Mouse (Mus musculus) forebrain, embryonic 15.5 days (tissue): ENCODE data around the gene Olfr99. TPM values are rescaled to one million over a fixed set of nuclear protein-coding genes. Genes with fewer than 3 reads are reported as not detected.

Source experiments
- ATAC-seq: fragments of 200-750 bp; cut with Nextera tagmentation; replicated peaks from 2 replicates; pipeline ENCODE4 v1.8.0; 2017; ENCODE audit warnings: mild to moderate bottlenecking, moderate TSS enrichment, moderate library complexity
- H3K27ac ChIP-seq: fragments of 300-500 bp; sonication (generic); replicated peaks from 2 replicates; pipeline ENCODE4 v1.5.1; 2015; ENCODE audit warnings: mild to moderate bottlenecking, inconsistent platforms
- H3K27me3 ChIP-seq: fragments of 300-500 bp; sonication (generic); 2 replicates; pipeline ENCODE4 v1.6.1; 2015; ENCODE audit warnings: inconsistent platforms
- H3K36me3 ChIP-seq: fragments of 300-500 bp; sonication (generic); 2 replicates; pipeline ENCODE4 v1.6.1; 2015; ENCODE audit warnings: mild to moderate bottlenecking, inconsistent platforms
- H3K4me1 ChIP-seq: fragments of 300-500 bp; sonication (generic); 2 replicates; pipeline ENCODE4 v1.6.1; 2015; ENCODE audit warnings: inconsistent platforms
- H3K4me2 ChIP-seq: fragments of 300-500 bp; sonication (generic); replicated peaks from 2 replicates; pipeline ENCODE4 v1.6.1; 2015; ENCODE audit warnings: mild to moderate bottlenecking, inconsistent platforms
- H3K4me3 ChIP-seq: fragments of 300-500 bp; sonication (generic); 2 replicates; pipeline ENCODE4 v1.5.1; 2015; ENCODE audit warnings: mild to moderate bottlenecking, inconsistent platforms
- H3K9ac ChIP-seq: fragments of 300-500 bp; sonication (generic); replicated peaks from 2 replicates; pipeline ENCODE4 v1.6.1; 2015; ENCODE audit warnings: mild to moderate bottlenecking, inconsistent platforms
- H3K9me3 ChIP-seq: fragments of 300-500 bp; sonication (generic); 2 replicates; pipeline ENCODE4 v1.6.1; 2016; ENCODE audit warnings: inconsistent platforms
- WGBS: fragments of 180-500 bp; shearing (Covaris S2); methylation state at CpG from one replicate; pipeline ENCODE4 v1.1.7; 2015; ENCODE audit warnings: mixed read lengths; 5-methylcytosine and 5-hydroxymethylcytosine counted together
- polyA plus RNA-seq: library from polyadenylated mRNA; unstranded; fragments of >200 nt; fragmentation: Nextera tagmentation; extraction: Ambion mirVana; gene quantifications from 2 replicates; pipeline ENCODE4 v1.2.1, GENCODE M21; 2015

Olfr99 gene
- not detected in 2 replicates for polyA plus RNA-seq

DNA sequence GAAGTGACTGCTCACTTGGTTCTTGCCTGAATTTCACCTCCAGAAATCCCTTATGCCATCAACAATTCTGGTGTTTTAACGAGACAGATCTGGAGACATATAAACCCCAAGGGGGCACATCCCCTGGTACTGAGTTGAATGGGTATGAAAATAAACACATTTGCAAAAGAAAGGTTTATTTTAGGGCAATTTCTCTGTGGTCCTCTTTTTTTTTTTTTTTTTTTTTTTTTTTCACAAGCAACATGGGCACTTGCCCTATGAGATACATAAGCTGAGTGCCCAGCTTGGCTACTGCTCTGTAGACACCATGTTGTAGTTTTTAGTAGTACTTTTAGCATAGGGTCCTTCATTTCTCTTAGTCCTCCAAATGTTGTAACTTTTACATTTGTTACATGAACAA lies at the start of gene Olfr99:
Gene Olfr99, minus strand, starts transcription at position 101 of the 400 bp plus-strand sequence.
- ATAC-seq, result no peak
- no peak within 1 kb of the TSS for H3K27ac ChIP-seq
- H3K36me3 ChIP-seq, result no peaks in the 10 kb centered on the region
- 84% methylated on average over 1 of the region's 1 CpGs for WGBS
- H3K9me3 ChIP-seq, result no peaks in the 10 kb centered on the region
- H3K4me2 ChIP-seq, result no peak within 1 kb of the TSS
- no peak within 1 kb of the TSS for H3K4me3 ChIP-seq
- no peak within 1 kb of the TSS for H3K9ac ChIP-seq
- no peaks in the 10 kb centered on the region for H3K27me3 ChIP-seq
- H3K4me1 ChIP-seq, result no peaks in the 10 kb centered on the region

DNA sequence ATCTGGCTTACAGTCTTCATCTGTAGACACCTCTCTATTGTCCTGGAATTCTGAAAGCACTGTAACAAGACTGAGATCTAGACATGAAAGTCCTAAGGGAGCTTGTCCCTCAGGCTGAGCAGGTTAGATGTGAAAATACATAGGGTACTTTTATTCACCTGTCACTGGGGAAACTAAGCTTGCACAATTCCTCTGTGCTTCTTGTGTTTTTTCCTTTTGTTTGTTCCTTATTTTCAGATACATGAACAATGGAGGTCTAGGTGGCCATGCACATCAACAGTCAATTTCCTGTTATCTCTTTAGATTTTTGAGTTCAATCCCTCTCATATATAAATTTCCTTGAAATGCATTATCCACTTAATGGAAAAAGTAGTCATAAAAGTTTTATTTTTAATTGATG lies 33.7 kb upstream of the Olfr99 start, which contains the start of gene Olfr102:
Gene Olfr102, minus strand, starts transcription at position 101 of the 400 bp plus-strand sequence.
- no peaks in the 10 kb centered on the region for H3K9me3 ChIP-seq
- no peak within 1 kb of the TSS for H3K27ac ChIP-seq
- no peak within 1 kb of the TSS for H3K4me2 ChIP-seq
- H3K27me3 ChIP-seq, result no peaks in the 10 kb centered on the region
- H3K36me3 ChIP-seq, result no peaks in the 10 kb centered on the region
- H3K9ac ChIP-seq, result no peak within 1 kb of the TSS
- ATAC-seq, result no peak
- no peaks in the 10 kb centered on the region for H3K4me1 ChIP-seq
- no peak within 1 kb of the TSS for H3K4me3 ChIP-seq

DNA sequence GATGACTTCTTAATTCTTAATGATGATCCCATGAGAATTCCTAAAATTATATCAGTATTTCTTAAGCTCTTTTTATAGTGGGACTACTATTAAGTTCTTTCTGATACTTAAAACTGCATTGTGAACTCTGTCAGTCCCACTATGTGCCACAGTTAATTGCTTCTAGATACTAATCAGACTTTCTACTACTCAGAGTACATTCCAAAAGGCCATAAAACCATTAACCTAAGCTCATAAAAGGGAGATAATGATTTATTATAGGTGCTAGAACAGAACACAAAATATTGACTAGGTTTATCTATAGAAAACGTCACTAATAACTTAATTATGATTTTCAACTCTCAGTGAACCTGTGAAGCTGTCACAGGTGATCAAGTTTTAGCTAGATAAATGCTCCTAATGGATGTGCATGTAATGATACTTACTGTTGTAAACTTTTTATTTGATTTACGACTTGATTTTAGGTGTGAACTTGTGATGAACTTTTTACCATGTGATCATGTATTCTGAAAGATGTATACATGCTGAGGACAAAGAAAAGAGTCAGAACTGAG lies 27.0 kb upstream of the Olfr99 start:
- H3K27me3 ChIP-seq, result no peaks in the 10 kb centered on the region
- no peaks in the 10 kb centered on the region for H3K9me3 ChIP-seq
- H3K4me2 ChIP-seq, result no peak overlapping the region
- no peaks in the 10 kb centered on the region for H3K4me1 ChIP-seq
- H3K36me3 ChIP-seq, result no peaks in the 10 kb centered on the region
- no peak overlapping the region for H3K27ac ChIP-seq
- no peak overlapping the region for H3K9ac ChIP-seq
- 61% methylated on average over 2 of the region's 2 CpGs for WGBS
- no peak for ATAC-seq
- no peak overlapping the region for H3K4me3 ChIP-seq

DNA sequence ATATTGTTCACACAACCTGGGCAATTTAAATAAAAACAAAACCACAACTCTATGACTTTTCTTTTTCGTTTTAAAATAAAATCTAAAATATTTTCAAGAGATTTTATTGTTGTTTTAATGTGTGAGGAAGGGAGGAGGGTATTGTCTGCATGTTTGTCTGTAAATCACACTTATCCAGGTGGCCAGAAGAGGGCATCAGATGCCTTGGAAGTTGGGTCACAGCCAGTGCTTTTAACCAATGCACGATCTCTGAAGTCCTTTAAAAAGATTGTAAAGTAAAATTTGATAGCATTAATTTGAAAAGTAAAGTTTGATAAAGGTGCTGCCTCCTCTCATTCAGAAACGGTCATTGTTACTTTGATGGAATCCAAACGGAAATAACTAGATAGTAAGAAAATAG lies 25.2 kb upstream of the Olfr99 start:
- no peak overlapping the region for H3K9ac ChIP-seq
- no peak for ATAC-seq
- no peak overlapping the region for H3K4me2 ChIP-seq
- H3K36me3 ChIP-seq, result no peaks in the 10 kb centered on the region
- 39% methylated on average over 4 of the region's 4 CpGs for WGBS
- no peaks in the 10 kb centered on the region for H3K4me1 ChIP-seq
- no peaks in the 10 kb centered on the region for H3K27me3 ChIP-seq
- no peak overlapping the region for H3K4me3 ChIP-seq
- H3K9me3 ChIP-seq, result no peaks in the 10 kb centered on the region
- H3K27ac ChIP-seq, result no peak overlapping the region

DNA sequence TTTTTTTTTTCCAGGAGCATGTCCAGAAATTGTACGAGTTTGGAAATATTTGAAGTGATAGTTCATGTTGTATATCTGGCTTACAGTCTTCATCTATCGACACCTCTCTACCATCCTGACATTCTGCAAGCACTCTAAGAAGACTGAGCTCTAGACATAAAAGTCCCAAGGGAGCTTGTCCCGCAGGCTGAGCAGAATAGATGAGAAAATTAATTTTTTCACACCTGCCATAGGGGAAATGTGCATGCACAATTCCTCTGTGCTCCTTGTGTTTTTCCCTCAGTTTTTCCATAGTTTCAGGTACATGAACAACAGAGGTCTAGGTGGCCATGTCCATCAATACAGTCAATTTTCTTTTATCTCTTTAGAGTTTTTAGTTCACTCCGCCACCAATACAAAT lies 21.0 kb upstream of the Olfr99 start, which contains the start of gene Olfr101:
Gene Olfr101, minus strand, starts transcription at position 101 of the 400 bp plus-strand sequence.
- H3K9ac ChIP-seq, result no peak within 1 kb of the TSS
- no peaks in the 10 kb centered on the region for H3K4me1 ChIP-seq
- ATAC-seq, result no peak
- no peaks in the 10 kb centered on the region for H3K27me3 ChIP-seq
- H3K27ac ChIP-seq, result no peak within 1 kb of the TSS
- WGBS, result 90% methylated on average over 4 of the region's 4 CpGs
- no peak within 1 kb of the TSS for H3K4me3 ChIP-seq
- no peaks in the 10 kb centered on the region for H3K36me3 ChIP-seq
- H3K4me2 ChIP-seq, result no peak within 1 kb of the TSS
- no peaks in the 10 kb centered on the region for H3K9me3 ChIP-seq

DNA sequence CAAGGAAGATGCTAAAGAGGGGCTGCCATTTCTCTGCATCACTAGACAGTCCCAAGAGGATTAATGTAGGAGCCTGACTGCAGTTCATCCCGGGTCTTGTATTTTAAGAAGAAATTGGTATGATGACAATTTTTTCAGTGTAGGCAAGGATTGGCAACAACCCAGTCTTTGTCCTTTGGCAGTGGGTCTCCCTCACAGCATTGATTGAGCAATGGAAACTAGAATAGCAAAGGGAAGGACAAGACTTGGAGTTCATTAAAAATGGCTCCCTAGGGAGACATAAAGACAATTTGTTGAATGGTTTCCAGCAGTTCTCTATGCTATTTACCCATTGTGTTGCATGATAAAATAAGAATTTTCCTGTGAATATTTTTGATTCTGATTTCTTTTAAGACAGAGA lies 2.9 kb downstream of the Olfr99 start:
- H3K4me1 ChIP-seq, result no peaks in the 10 kb centered on the region
- ATAC-seq, result no peak
- H3K9me3 ChIP-seq, result no peaks in the 10 kb centered on the region
- H3K4me3 ChIP-seq, result no peak overlapping the region
- no peak overlapping the region for H3K27ac ChIP-seq
- H3K36me3 ChIP-seq, result no peaks in the 10 kb centered on the region
- H3K4me2 ChIP-seq, result no peak overlapping the region
- H3K9ac ChIP-seq, result no peak overlapping the region
- no peaks in the 10 kb centered on the region for H3K27me3 ChIP-seq
- WGBS, result 71% methylated on average over 1 of the region's 1 CpGs

DNA sequence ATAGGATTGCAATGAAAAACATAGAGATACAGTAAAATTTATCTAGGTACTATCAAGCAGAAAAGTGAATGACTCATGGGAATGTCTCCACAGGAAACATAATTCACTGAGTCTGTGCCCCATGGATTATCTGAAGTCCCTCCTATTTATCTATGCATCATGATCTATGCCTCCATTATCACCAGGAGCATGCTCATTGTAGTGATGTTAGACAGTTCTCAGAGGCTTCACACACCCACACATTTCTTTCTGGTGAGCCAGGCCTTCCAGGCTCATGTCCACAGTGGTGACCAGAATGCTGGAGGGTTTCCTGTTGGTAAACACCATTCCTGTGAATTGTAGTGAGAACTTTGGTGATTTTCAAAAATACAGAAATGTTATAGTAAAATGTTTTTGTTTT lies 6.7 kb downstream of the Olfr99 start:
- Histone ChIP-seq H3K27ac (no peak overlapping the region), H3K4me1 (no peaks in the 10 kb centered on the region), H3K36me3 (no peaks in the 10 kb centered on the region), H3K4me3 (no peak overlapping the region), H3K9me3 (no peaks in the 10 kb centered on the region), H3K9ac (no peak overlapping the region), H3K27me3 (no peaks in the 10 kb centered on the region), H3K4me2 (no peak overlapping the region)
- ATAC-seq, result no peak

DNA sequence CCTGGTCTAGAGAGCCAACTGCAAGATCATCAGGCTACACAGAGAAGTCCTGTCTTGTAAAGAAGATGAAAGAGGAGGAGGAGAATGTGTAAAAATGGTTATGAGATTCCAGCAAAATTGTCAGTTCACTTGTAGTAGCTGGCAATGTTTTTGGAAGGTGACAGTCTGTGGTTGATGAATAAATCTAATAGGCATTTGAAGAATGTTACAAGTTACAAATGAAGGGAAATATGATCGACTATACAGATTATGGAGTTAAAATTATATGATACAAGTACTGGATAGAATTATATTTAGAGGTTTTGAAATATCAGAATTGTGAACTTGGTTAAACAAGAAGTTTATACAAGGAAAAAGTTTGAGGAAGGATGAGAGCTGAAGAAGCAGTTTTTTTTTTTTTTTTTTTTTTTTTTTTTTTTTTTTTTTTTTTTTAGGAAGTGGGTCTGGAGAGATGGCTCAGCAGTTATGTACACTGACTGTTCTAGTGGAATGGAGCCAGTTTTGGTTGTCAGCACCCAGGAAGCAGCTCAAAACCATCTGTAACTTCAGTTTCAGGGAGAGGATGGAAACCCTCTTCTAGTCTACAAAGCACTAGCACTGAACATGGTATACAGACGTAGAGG lies 7.5 kb downstream of the Olfr99 start:
- no peak overlapping the region for H3K9ac ChIP-seq
- H3K4me3 ChIP-seq, result no peak overlapping the region
- 92% methylated on average over 2 of the region's 2 CpGs for WGBS
- no peak overlapping the region for H3K4me2 ChIP-seq
- no peak overlapping the region for H3K27ac ChIP-seq
- H3K9me3 ChIP-seq, result no peaks in the 10 kb centered on the region
- no peaks in the 10 kb centered on the region for H3K4me1 ChIP-seq
- H3K36me3 ChIP-seq, result no peaks in the 10 kb centered on the region
- H3K27me3 ChIP-seq, result no peaks in the 10 kb centered on the region
- ATAC-seq, result no peak

DNA sequence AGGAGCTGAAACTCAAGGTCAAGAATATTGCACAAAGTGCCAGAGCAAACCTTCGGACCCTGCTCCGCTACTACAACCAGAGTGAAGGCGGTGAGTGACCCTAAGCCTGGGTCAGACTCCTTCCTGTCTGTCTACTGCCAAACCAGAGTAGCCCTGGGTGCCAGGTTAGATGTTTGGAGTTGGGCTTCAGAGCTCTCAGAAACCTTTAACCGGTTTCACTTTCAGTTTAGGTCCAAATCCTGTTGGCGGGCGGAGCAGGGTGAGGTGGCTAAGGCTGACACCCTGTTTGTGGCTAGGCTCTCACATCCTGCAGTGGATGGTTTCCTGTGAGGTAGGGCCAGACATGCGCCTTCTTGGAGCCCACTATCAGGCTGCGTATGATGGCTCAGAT lies 12.6 kb downstream of the Olfr99 start:
- H3K36me3 ChIP-seq, result no peaks in the 10 kb centered on the region
- H3K9me3 ChIP-seq, result no peaks in the 10 kb centered on the region
- peak overlapping the region; percentile 49 for H3K4me3 ChIP-seq
- H3K9ac ChIP-seq, result peak overlapping the region; percentile 34; the same call in 1 of the 2 replicates
- no peak overlapping the region for H3K27ac ChIP-seq
- 76% methylated on average over 8 of the region's 8 CpGs for whole genome bisulfite sequencing
- peak; percentile 17; the same call in 1 of the 2 replicates for ATAC-seq
- H3K4me2 ChIP-seq, result peak overlapping the region; percentile 91
- 0 out of 2 replicates have a peak, but pooled peaks cover 5% of the 10 kb centered on the region for H3K4me1 ChIP-seq
- no peaks in the 10 kb centered on the region for H3K27me3 ChIP-seq

DNA sequence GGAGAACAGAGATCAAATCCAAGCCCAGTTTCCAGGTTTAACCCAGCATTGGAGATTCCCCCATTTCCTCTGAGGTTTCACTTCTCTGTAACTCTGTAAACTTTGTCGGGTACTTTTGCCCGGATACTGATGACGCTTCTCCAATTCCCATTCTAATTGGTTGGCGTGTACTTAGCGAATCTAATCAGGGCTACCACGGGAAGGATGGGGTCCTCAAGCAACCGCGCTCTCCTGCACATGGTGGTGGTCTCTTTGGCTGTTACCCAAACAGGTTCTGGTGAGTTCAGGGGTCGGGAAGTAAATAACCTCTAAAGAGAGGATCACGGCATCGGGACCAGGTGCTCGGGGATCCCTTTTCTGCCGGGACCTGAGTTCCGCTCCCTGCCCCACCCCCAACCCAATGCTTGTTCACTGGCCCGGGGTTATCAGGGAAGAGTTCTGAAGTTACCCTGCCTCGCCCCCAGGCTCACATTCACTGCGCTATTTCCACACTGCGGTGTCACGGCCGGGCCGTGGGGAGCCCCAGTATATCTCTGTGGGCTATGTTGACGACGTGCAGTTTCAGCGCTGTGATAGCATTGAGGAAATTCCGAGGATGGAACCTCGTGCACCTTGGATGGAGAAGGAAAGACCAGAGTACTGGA lies 13.1 kb downstream of the Olfr99 start, which contains the start of gene H2-M3:
Gene H2-M3, plus strand, starts transcription at position 163 of the 644 bp plus-strand sequence.
- no peak within 1 kb of the TSS for H3K27ac ChIP-seq
- no peaks in the 10 kb centered on the region for H3K9me3 ChIP-seq
- ATAC-seq, result peak; percentile 99
- WGBS, result 2% methylated on average over 26 of the region's 26 CpGs
- H3K9ac ChIP-seq, result peak within 1 kb of the TSS; percentile 34
- H3K4me3 ChIP-seq, result peak within 1 kb of the TSS; percentile 49
- peak within 1 kb of the TSS; percentile 91 for H3K4me2 ChIP-seq
- 0 out of 2 replicates have a peak, but pooled peaks cover 5% of the 10 kb centered on the region for H3K4me1 ChIP-seq
- no peaks in the 10 kb centered on the region for H3K36me3 ChIP-seq
- no peaks in the 10 kb centered on the region for H3K27me3 ChIP-seq

DNA sequence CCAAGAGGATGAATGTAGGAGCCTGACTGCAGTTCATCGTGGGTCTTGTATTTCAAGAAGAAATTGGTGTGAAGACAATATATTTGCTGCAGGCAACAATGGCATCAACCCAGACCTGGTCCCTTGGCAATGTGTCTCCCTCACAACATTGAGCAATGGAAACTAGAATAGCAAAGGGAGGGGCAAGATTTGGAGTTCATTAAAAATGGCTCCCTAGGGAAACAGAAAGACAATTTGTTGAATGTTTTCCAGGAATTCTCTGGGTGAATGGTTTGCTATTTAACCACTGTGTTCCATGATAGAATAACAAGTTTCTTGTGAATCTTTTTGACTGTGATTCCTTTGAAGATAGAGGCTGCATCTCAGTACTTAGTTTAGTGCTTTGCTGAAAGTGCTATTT lies 19.6 kb downstream of the Olfr99 start, which contains the start of gene Olfr98:
Gene Olfr98, minus strand, starts transcription at position 124 of the 400 bp plus-strand sequence.
- no peaks in the 10 kb centered on the region for H3K36me3 ChIP-seq
- no peaks in the 10 kb centered on the region for H3K9me3 ChIP-seq
- WGBS, result 78% methylated on average over 1 of the region's 1 CpGs
- H3K4me2 ChIP-seq, result no peak within 1 kb of the TSS
- H3K4me3 ChIP-seq, result no peak within 1 kb of the TSS
- no peak within 1 kb of the TSS for H3K27ac ChIP-seq
- no peaks in the 10 kb centered on the region for H3K27me3 ChIP-seq
- H3K4me1 ChIP-seq, result no peaks in the 10 kb centered on the region
- no peak within 1 kb of the TSS for H3K9ac ChIP-seq
- no peak for ATAC-seq

DNA sequence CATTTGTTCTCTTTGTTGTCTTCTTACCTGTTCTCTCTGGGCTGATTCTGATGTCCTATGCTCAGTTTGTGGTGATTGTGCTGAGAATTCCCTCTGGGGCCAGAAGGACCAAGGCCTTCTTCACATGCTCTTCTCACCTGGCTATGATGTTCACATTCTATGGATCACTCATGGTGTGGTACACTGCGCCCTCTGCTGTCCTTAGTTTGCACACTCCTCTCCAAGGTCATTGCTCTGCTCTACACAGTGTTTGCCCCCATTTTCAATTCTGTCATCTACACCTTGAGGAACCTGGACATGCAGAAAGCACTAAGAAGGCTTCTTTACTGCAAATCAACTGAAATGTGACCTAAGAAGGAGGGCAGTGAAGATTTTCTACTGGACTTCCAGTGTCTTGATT lies 32.7 kb downstream of the Olfr99 start:
- WGBS, result 13% methylated on average over 1 of the region's 1 CpGs
- Histone ChIP-seq H3K27ac (no peak overlapping the region), H3K4me2 (no peak overlapping the region), H3K36me3 (no peaks in the 10 kb centered on the region), H3K27me3 (no peaks in the 10 kb centered on the region), H3K9ac (no peak overlapping the region), H3K4me3 (no peak overlapping the region), H3K4me1 (no peaks in the 10 kb centered on the region), H3K9me3 (no peaks in the 10 kb centered on the region)
- ATAC-seq, result no peak
